Mouse (Mus musculus) embryonic fibroblast, embryonic 13.5 days (primary cell): ENCODE data around the gene Poc5.

Experiments used
- CTCF ChIP-seq: IDR thresholded peaks from 2 replicates; pipeline ENCODE4 v1.5.1; 2011; ENCODE audit warnings: mild to moderate bottlenecking, control low read depth, low read length, moderate library complexity, borderline replicate concordance; ENCODE audit not compliant: insufficient read depth
- POLR2A ChIP-seq: IDR thresholded peaks from 2 replicates; pipeline ENCODE4 v1.6.1; 2011; ENCODE audit warnings: low read depth, mild to moderate bottlenecking, control low read depth, low read length, moderate library complexity

DNA sequence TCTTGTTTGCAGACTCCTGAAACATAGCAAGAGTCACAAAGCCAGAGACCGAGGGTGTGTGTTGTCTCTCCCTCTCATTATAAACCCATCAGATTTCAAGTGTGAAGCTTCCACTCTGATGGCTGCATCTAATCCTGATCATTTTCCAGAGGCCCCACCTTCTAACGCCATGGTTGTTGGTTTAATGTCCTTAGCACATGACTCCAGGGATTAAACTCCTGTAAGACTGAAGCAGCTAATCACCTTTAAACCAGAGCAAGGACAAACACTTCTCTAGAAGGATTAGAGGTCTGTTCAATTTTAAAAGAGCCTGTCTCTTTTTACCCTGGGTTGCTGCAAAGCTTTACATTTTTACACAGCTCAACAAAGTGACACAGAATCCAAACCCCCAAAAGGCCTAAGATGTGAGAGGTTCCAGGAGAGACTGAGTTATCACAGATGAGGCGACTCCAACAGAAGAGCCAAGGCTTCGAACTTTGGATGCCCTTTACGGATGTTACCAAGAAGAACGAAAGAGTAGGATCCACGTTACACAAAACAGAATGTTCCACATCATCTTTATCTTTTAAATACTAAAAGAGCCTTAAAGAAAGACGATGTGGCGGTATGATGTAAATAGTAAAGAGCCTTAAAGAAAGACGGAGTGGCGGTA is 62.2 kb downstream of the Poc5 start:
- TF ChIP-seq CTCF (no peak), POLR2A (no peak)
